In genomic region chr11:6527256-6528185, GRCm38 (mm10) we compare ENCODE assay signal across 8 mouse cellular contexts. TPM values are rescaled to one million over a fixed set of nuclear protein-coding genes. Genes with fewer than 3 reads are reported as not detected.
DNase-seq lines count a peak whose midpoint lies in the region; ATAC-seq and TF ChIP-seq lines count a peak whose summit lies in the region.

No protein-coding gene starts in this region.

- peak overlapping the region; percentile 97 for H3K27ac ChIP-seq in gastrocnemius, adult 2 months
- H3K27ac ChIP-seq in liver, embryonic 11.5 days (ENCODE audit: low read depth, low read length) = peak overlapping the region; percentile 83

- H3K4me1 ChIP-seq in liver, embryonic 11.5 days (replicated peaks; ENCODE audit: control insufficient read depth, insufficient read depth, low read length) = peaks cover 5% of the 10 kb centered on the region

- no peaks in the 10 kb centered on the region for H3K9me3 ChIP-seq in liver, embryonic 11.5 days (ENCODE audit: control insufficient read depth, low read length)

- 9% methylated on average over 10 of the region's 10 CpGs for WGBS in liver, embryonic 11.5 days

- no peak for DNase-seq in gastrocnemius, adult 2 months
- DNase-seq in gastrocnemius, postnatal 10 days = no peak
- DNase-seq in CD4-positive helper T cell, adult 2 months (ENCODE audit: low read depth, low spot score) = peak; percentile 39
- peak; percentile 58 for DNase-seq in fat pad, adult 2 months (ENCODE audit: extremely low read depth, low read depth, low spot score)
- no peak for DNase-seq in liver, embryonic 11.5 days (ENCODE audit: low spot score)
- no peak for DNase-seq in urinary bladder, postnatal 4 days (ENCODE audit: low spot score in 2 of 2)
- DNase-seq in adrenal gland, postnatal 14 days = no peak
- no peak for DNase-seq in right cerebral cortex, postnatal 10 days (ENCODE audit: low spot score in 2 of 2)

- H3K27me3 ChIP-seq in liver, embryonic 11.5 days (replicated peaks; ENCODE audit: control insufficient read depth, insufficient read depth, low read length) = no peaks in the 10 kb centered on the region

- intact Hi-C loops in gastrocnemius, adult 2 months (cut with DNase I) = loop anchor here (2.0 to 5.0 kb wide), 2 partner anchors 50 to 97 kb away; partner anchors contain the start of gene Purb

- TF ChIP-seq CTCF in gastrocnemius, adult 2 months (IDR thresholded peaks at IDR 0.05) = no peak

- H3K36me3 ChIP-seq in liver, embryonic 11.5 days (ENCODE audit: control insufficient read depth, insufficient read depth, low read length) = peaks cover 25% of the 10 kb centered on the region

- peak overlapping the region; percentile 74 for H3K9ac ChIP-seq in liver, embryonic 11.5 days (ENCODE audit: low read depth, low read length)

- H3K4me2 ChIP-seq in liver, embryonic 11.5 days = peak overlapping the region; percentile 66

- H3K4me3 ChIP-seq in gastrocnemius, adult 2 months = peak overlapping the region; percentile 80
- peak overlapping the region; percentile 77 for H3K4me3 ChIP-seq in liver, embryonic 11.5 days (ENCODE audit: low read depth, low read length)

- peak; percentile 39 for ATAC-seq in liver, embryonic 11.5 days (replicated peaks; ENCODE audit: low FRiP score)

RNA-seq across cellular contexts. Expression of gene Myo1g, which starts 6.8 kb away (rescaled TPM):
- total RNA-seq in gastrocnemius, adult 2 months (2021) = under 1 TPM; 0.36 to 0.56 TPM
- 1 to 10 TPM; 1.6 to 2.5 TPM for total RNA-seq in gastrocnemius, postnatal 10 days (2021)
- 5.6 and 6.0 TPM in 2 replicates for polyA plus RNA-seq in liver, embryonic 11.5 days (2014; fragmentation: Nextera tagmentation; extraction: Ambion mirVana)
- 4.0 and 11.8 TPM in 2 replicates for total RNA-seq in adrenal gland, postnatal 14 days (2021)

RNA-seq across cellular contexts. Expression of gene Ccm2, which starts 19.2 kb away (rescaled TPM):
- total RNA-seq in gastrocnemius, adult 2 months (2021) = 10 to 100 TPM; 20.8 to 23.8 TPM
- 10 to 100 TPM; 25.9 to 28.1 TPM for total RNA-seq in gastrocnemius, postnatal 10 days (2021)
- polyA plus RNA-seq in liver, embryonic 11.5 days (2014; fragmentation: Nextera tagmentation; extraction: Ambion mirVana) = 74.5 and 82.1 TPM in 2 replicates
- 37.6 and 47.5 TPM in 2 replicates for total RNA-seq in adrenal gland, postnatal 14 days (2021)

RNA-seq across cellular contexts. Expression of gene Purb, which starts 51.8 kb away (rescaled TPM):
- 10 to 100 TPM; 19.9 to 23.5 TPM for total RNA-seq in gastrocnemius, adult 2 months (2021)
- 10 to 100 TPM; 55.6 to 58.4 TPM for total RNA-seq in gastrocnemius, postnatal 10 days (2021)
- polyA plus RNA-seq in liver, embryonic 11.5 days (2014; fragmentation: Nextera tagmentation; extraction: Ambion mirVana) = 13.2 and 13.7 TPM in 2 replicates
- 73.6 and 75.8 TPM in 2 replicates for total RNA-seq in adrenal gland, postnatal 14 days (2021)

Comparison
In these comparisons a context has a peak if more than half of its experiments do, and no peak if none do; other contexts are left out.
1. DNase-seq: peak in CD4-positive helper T cell, adult 2 months (single experiment) and fat pad, adult 2 months (single experiment); none in gastrocnemius, adult 2 months (single experiment), gastrocnemius, postnatal 10 days (single experiment), liver, embryonic 11.5 days (single experiment), urinary bladder, postnatal 4 days (0 of 2), adrenal gland, postnatal 14 days (single experiment) and right cerebral cortex, postnatal 10 days (0 of 2).